Mouse (Mus musculus) neural tube, embryonic 10.5 days (tissue): ENCODE measurements around the gene Trim13.

Source experiments
- DNase-seq: peaks from one replicate; pipeline ENCODE4 v3.0.0-alpha.2; 2017; ENCODE audit warnings: low spot score; ENCODE audit errors: extremely low spot score

The Trim13 gene

DNA sequence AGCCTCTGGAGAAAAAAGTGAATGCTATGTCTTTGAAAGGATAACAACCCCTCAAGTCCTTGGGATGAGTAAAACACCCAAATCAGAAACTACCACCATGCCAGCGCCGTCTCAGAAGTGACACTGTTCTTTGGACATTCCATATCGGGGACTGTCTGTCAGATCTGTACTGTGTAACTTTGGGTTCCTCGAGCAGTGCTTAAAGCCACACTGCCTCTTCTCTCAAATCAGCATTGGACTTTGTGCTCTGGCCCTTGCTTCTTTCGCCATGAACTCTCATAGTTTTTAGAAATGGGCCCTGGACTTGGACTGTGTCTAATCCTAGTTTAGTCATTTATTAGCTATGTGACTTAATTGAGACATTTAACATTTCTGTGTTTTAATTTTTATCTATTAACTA, 13.7 kb downstream of the Trim13 start:
- DNase-seq: no peak

DNA sequence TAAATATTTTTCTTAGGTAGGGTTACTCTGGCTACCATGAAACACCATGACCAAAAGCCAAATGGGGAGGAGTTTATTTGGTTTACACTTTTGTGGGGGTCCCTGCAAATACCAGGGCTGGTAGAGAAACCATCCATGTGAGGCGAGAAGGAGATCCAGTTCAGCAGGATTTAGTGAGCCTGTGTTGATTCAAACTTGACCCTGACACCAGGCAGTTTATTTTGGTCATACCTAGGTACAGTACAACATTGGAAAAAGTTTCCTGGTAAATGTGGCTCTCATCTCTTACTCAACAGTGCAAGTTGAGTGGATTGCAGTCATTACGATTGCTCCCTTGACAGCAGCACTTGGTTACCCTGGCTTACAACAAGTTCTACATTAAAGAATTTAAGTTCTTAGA, 15.3 kb downstream of the Trim13 start:
- DNase-seq: no peak

- DNase-seq: no peak
Observed at GRCm38 (mm10) chr14:61620371-61620770, 22.3 kb downstream of the Trim13 start.

- DNase-seq: no peak
Observed at GRCm38 (mm10) chr14:61635969-61636368, 37.9 kb downstream of the Trim13 start.

GRCm38 (mm10) chr14:61642668-61643067, 44.6 kb downstream of the Trim13 start:
- DNase-seq: no peak

GRCm38 (mm10) chr14:61645547-61645946, 47.5 kb downstream of the Trim13 start:
- no peak for DNase-seq

DNA sequence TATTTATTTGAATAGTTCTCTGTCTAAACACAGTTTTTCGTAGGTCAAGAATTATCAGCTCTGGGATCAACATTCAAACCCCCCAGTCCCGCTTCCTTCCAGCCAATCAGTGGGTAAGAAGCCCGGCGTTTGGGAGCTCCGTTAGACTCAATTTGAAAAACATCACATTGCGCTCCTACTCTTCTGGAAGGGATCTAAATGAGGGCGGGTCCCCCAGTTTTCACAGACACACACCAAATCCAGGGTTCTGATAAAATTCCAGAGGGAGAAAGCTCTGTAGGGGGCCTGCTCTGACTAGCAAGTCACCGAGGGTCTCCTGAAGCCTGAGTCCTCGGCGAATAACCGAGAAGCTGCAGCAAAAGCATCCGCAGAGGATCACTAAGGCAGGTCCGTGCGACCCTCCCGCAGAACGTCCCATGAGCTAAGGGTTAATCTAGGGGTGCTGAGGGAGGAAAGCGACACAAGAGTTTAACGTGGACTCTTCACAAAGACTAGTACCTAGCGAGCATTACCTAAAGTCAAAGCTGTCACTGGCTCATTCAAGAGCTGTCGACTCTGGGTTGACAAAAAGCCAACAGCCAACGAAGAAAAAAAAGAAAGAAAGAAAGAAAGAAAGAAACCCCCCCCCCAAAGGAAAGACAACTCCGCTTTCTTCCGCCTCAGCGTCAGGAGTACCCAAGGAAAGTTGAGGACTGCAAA, 49.3 kb downstream of the Trim13 start:
- DNase-seq: peak; percentile 68

DNA sequence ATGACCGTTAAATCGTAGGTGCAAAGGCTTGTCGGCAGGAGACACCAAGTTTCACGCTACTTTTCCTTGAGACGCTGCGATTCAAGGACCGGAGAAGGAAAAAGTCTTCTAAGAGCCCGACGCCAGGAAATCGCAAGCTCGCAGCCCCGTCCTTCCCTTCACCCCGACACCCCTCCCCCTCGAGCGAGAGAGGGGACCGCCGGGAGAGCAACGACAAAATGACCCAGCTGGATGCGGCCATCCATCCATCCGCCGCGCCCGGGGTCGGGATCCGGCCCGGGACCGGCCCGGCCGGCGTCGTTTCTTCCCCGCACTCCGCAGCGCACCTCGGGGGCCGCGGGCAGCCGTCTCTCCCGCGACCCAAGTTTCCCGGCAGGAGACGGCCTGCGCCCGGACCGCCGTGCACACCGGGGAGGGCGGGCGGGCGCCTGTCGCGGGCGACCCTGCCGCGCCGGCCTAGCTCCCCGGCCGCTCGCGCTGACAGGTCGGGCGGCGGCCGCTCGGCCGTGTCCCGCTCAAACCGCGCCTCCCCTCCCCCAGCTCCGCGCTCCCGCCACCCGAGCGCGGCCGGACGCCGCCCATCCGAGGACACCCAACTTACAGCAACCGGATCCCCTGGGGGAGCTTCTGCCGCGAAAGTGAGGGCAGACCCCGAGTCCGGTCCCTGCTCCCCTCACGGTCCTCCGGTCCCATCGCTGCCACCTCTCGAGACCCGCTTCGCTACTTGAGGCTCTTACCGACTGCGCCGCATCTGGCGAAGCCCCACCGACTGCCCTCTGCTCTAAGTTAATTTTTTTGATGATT, 50.0 kb downstream of the Trim13 start:
- peak; percentile 72 for DNase-seq

- DNase-seq: peak; percentile 98
Observed at GRCm38 (mm10) chr14:61648685-61649504, 50.8 kb downstream of the Trim13 start.

DNA sequence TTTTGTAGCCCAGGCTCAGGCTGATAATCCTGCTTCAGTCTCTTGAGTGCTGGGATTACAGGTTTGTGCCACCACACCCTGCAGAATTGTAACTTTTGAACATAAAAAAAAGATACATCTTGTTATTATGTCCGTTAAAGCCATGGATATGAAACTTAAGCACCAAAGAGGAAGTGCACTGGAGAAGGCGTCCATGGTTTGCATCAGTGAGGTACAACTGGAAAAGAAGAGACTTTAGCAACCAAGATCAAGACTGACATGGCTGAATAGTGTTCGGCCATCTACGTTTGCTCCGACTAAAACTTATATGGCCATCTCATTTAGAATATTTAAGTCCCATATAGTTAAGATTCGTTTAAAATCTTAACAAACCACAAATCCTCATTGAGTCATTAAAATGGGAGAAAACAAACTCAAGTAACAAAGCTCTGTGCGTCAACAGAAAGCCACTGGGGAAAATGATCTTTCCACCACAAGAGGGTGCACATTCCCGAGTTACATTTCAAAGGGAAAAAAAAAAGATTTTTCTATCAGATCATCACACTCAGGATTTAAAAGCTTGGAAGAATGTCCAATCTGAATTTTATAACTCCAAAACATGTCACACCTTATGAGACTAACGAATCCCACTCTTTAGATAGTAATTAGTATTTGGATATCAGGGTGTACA, 52.4 kb downstream of the Trim13 start:
- no peak for DNase-seq
